Mouse (Mus musculus): ENCODE data around the gene Zbtb9.

The Zbtb9 gene

DNA sequence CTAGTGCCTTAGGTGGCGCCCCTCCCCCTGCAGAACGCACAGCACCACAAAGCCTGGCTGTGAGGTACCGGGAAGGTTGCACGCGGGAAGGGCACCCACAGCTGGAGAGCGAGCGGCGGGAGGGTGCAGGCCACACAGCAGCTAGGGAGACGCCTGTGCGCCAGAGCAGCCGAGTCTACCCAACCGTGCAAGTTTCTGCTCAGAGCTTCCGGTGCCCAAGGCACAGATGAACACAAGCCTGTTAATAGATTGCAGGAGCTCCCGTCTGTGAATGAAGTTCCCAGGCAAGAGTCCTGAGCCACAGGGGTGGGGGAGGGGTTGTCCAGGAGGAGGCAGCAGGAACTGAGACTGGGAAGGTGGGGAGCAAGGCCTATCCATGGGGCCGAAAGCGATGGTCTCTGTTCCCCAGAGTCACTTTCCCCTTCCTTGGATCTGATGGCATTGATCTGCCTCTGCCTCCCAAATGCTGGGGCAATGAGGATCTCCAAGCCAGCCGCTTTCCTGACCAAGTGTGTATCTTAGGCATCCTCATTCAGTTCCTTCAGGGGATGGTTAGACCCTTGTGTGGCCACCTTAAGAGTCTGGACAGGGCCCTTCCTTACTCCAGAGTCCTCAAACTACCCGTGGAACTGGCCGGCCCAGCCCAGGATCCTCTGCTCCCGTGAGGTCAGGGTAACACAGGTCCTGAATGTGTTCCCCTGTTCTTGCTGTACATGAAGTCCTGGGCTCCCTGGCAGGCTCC is 67.5 kb downstream of the Zbtb9 start:
- no peak for DNase-seq (ENCODE audit: low spot score in 2 of 2)

DNA sequence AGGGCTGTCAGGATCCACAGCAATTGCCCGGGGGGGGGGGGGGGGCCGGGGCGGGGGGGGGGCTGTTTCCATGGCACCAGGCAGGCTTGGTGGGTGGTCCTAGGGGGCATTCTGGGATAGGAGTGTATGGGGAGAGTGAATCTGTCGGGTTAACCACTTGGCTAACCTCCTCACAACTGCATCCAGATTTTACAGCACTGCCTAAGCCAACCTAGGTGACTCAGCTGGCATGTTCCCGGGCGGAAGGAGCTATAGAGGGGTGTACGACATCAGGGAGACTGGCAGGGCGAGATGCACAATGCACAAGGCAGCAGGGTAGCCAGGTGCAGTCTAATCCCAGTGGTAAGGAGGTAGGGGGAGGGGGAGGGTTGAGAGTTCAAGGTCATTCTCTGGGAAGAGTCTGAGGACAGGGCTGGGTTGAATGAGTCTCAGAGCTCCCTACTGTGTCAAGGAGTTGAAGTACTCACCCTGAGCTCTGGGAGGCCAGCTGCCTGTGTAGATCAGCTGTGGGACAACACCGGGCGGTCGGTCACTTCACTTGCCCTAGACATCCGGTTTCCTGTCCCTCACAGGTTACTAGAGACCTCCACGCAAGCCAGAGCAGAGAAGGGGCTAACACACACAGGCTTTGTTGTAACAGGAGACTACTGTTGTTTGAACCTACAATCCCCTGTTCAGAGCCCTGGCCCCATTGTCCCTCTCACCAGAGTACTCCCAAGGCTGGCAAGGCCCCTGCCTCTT is 68.2 kb downstream of the Zbtb9 start:
- no peak for DNase-seq (ENCODE audit: low spot score in 2 of 2)

DNA sequence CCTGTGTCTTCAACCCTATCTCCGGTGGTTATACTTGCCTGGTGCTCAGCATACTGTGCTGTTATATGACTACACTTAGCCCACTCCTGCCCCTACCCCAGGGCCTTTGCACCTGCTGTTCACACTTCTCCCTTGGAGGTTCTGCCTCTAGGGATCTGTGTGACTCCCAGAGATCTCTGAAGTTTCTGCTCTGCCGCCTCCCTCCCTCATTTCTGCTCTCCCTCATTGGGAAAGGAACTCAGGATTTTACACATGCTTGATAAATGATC is 68.8 kb downstream of the Zbtb9 start:
- DNase-seq (ENCODE audit: low spot score in 2 of 2): no peak

DNA sequence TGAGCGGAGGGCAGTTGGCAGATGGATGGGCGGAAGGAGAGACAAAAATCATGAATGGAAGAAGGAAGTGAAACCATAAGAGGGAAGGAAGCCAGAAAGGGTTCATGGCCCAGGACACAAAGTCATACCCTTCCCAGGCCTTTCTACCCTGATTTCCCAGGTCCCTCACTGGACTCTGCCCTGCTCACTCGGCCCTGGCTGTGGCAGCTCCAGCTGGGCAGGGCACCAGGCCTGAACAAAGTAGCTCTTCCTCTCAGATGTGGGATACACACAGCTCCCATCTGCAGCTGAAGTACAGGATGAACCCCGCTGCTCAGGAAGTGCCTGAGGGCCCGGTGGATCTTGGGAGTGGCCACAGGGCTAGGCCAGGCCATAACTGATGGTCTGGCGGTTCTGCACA is 69.9 kb downstream of the Zbtb9 start:
- DNase-seq (ENCODE audit: low spot score in 2 of 2): no peak

DNA sequence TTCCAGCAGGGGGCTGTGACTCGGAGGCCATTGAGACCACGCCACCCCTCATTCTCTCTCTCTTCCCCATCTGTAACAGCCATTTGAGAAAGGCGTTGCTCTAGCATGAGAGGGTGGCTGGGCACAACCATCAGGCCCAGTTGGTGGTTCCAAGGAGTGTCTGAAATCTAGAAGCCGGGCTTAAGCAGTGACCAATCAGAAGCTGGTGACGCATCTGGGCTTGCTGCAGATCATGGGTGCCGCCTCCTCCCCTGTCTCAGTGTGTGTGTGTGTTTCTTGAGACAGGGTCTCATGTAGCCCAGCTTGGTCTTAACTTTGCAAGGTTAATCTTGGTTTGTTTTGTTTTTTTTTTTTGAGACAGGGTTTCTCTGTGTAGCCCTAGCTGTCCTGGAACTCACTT is 72.2 kb downstream of the Zbtb9 start:
- no peak for DNase-seq (ENCODE audit: low spot score in 2 of 2)

DNA sequence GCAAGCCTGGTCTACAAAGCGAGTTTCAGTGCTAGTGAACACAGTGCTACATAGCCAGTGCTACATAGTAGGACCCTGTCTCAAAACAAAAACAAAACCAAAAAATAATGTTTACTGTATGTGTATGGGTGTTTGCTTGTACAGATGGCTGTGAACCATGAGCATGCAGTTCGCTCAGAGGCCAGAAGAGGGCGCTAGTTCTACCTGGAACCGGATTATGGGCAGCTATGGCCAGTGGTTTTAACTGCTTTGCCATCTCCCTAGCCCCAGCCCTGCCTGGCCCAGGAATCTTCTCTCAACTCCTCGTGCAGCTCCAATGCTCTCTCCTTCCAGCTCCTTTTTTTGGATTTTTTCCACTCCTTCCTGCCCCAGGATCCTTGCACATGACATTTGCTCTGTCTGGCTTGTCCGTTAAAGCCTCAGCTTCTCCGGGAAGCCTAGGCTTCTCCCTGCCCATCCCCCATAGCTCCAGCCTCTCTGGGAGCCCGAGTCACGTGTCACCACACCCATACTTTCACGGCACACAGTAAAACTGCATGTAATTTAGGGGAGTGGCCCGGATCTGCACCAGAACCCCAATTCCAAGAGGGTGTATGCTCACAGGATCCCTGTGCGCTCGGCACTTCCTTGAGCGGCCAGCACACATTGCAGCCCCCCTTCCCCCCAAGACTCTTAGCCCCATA is 74.9 kb downstream of the Zbtb9 start:
- DNase-seq (ENCODE audit: low spot score in 2 of 2): no peak

DNA sequence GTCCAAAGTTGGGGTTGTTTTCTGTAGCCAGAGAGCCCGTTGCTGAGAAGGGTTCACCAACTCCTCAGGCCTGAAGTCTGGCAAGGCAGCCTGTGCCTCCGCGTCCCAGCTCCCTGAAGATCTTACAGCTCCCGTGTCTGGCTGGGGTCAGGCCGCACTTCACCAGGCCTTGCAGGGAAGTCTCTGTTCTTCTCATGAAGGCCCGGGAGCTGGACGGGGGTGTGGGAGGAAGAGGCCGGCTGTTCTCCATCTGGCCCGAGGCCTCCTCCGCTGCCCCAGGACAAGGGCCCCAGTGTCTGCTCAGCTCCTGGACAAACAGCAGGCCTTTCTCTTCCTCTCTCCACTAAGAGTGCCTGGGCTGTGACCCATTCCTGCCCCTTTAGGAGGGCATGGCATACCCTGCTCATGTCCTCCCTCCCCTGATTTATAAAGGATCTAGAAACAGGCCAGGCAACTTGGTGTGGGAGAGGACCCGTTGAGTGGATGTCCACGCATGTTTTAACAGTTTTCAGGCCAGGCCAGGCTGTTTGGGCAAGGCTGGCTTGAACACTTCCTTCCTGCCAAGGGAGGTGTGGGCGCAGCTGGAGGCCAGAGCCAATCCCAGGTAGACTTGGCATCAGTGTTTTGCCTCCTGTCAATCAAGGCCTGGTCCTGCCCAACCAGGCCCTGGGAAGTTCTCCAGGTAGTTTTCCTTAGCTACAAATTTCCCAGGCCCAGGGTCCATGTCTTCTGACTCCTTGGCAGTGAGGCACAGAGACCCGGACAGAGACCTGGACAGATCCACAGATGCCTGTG is 75.7 kb downstream of the Zbtb9 start:
- no peak for DNase-seq (ENCODE audit: low spot score in 2 of 2)

DNA sequence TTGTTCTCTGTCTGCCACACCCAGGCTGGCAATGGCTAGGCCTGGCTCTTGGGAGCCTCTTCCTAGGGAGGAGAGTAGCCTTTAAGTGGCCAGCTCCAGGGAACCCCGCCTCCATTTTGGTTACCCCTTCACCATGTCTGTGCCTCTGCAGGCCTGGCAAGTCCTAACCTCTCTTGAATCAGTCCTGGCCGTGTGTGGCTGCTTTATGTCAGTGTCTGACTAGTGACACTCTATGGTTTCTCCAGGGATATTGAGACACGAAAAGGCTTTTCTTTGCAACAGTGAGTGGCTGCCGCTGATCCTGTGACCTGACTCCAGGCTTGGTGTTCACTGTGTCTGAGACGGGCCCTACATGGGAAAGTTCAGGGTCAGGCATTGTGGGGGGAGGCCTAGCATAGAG is 77.9 kb downstream of the Zbtb9 start:
- no peak for DNase-seq (ENCODE audit: low spot score in 2 of 2)

DNA sequence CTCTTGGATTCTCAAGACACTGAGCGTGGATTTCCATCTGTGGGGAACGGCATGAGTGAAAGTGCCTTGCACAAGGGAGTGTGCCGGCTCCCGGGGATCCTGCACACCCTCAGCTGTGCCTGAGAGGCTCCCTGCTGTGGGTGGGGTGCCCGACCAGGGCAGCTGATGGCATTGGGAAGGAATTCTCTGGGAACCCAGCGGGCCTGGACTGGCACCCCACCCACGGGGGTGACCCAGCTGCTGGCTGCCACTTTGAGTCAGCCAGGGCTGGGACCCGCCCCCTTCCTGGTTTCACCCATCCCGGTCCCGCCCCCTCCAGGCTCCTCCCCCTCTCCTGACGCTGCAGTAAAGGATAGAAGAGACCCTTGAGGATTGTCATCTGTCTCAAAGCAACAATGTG is 78.5 kb downstream of the Zbtb9 start:
- DNase-seq (ENCODE audit: low spot score in 2 of 2): no peak

DNA sequence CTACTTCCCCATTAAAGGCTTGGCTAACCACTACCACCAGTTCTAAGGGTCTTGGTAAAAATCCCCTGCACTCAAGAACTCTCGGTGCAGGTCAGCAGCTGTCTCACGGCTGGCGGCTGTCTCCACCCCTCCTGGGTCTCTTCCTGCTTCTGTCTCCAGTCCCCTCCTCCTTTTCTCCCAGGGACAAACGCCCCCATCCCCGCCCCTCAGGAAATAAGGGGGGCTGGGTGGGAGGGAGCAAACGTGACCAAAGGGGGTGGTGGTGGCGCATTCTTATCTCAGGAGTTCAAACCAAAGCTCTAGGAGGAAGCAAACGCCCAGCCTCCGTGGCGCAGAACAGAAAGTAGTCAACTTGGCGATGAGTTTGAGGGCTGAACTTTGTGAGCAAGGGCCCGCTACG is 83.2 kb downstream of the Zbtb9 start:
- no peak for DNase-seq (ENCODE audit: low spot score in 2 of 2)

DNA sequence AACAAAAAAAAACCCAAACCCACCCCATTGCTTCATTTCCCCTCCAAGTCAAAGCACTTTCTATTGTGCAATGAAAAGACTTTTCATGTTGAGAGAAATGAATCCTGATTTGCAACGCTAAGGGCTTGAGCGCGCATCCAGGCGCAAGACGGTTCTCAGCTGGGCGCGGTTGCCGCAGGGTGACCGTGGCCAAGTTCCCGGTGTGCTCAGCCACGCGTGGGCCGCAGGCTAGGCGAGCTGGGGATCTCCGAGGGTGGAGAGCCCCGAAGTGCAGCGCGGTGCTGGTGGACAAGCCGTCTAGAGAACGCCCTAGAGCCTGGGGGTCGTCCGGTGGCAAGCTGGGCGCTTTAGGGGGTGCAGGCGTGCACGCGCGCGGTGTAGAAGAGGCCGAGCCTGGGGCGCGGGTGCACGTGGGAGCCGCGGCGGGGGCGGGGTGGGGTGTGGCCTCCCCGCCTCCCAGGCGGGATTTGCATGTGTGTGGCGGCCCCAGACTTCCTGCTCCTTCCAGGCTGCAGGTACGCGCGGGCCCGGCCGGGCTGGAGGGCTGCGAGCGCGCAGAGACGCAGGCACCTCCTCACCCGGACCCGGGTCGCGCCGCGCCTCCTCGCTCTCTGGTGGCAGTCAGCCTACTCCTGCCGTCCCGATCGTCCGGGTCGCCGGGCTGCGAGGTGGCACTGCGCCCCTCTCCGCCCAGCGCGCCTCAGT is 84.0 kb downstream of the Zbtb9 start, which contains the start of gene Itpr3:
Gene Itpr3 (plus strand): TSS at position 493 of the 705 bp plus-strand sequence.
- no peak for DNase-seq (ENCODE audit: low spot score in 2 of 2)

DNA sequence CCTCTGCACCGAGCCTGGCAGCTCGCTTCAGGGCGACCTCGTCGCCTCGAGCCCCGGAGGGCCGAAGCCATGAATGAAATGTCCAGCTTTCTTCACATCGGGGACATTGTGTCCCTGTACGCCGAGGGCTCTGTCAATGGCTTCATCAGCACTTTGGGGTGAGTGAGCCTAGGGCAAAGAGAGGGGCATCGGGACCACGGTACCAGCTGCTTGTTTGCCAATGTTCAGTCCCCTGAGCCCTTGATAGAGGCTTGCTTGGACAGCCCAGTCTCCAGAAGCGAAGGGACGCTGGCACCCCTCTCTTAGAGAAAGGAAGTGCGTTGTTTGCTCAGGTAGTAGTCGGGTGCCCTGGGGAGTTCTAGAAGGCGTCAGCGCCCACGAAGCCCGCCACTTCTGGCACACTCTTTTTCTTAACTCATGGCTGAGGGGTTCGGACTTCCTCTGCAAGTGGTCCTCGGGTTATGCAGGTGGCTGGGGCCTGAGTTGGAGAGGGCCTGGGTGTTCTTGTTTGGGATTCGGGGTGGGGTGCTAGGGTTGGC is 84.6 kb downstream of the Zbtb9 start:
- no peak for DNase-seq (ENCODE audit: low spot score in 2 of 2)

Measured in frontal cortex, postnatal 25 days (tissue).